Mouse (Mus musculus) thymus, adult 2 months (tissue): Measurements from ENCODE around the gene Zmym3.

Source experiments
- CTCF ChIP-seq: fragments of 200-500 bp; IDR thresholded peaks from 2 replicates; pipeline ENCODE4 v1.5.1; 2012; ENCODE audit warnings: mild to moderate bottlenecking, control low read depth, low read length, moderate library complexity, borderline replicate concordance; ENCODE audit not compliant: control insufficient read depth, poor library complexity, insufficient read depth; ENCODE audit errors: extremely low read depth
- POLR2A ChIP-seq: fragments of 200-500 bp; IDR thresholded peaks from 2 replicates; pipeline ENCODE4 v1.6.1; 2012; ENCODE audit warnings: mild to moderate bottlenecking, low read length, control low read depth, moderate library complexity; ENCODE audit not compliant: control insufficient read depth, poor library complexity, insufficient read depth; ENCODE audit errors: extremely low read depth

DNA sequence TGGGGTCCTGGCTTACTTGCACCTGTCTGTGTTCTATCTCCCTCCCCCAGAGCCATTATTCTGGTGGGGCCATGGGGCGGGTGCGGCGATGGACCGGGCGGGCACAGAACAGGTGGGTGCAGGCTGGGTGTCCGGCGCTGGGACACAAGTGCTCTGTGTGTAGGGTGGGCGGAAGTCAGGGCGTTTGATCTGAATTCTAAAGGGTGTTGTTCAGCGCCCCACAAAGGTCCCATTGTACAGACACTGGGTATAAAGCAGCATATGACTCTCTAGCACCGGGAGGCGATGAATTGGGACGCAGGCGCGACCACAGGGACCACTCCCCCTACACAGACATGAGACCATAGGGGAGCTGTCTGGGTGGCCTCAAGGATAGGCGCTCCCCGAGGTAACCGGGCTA, 37.2 kb downstream of the Zmym3 start:
- TF ChIP-seq POLR2A (no peak), CTCF (no peak)
